Mouse (Mus musculus) adrenal gland, postnatal 25 days (tissue): ENCODE measurements at regions not wholly inside any gene's neighbourhood (a gene's known extent, or its start where the extent isn't known, plus 50 kb on each side); places are given as distances from the start of the nearest gene placed in this dataset.
A peak's percentile ranks its signal among the peaks of the same experiment; 100 is the strongest.

ENCODE experiments used
- DNase-seq: peaks from one replicate; pipeline ENCODE4 v3.0.0; 2021; ENCODE audit warnings: mixed read lengths

- no peak for DNase-seq
These were observed 87.6 kb upstream of the Mrps6 start for GRCm38 (mm10) chr16:91970461-91970860.

- no peak for DNase-seq
These were observed 84.9 kb upstream of the Mrps6 start for GRCm38 (mm10) chr16:91973183-91973582.

GRCm38 (mm10) chr16:91976194-91976805, 81.8 kb upstream of the Mrps6 start:
- DNase-seq: no peak

GRCm38 (mm10) chr16:91978423-91978822, 79.6 kb upstream of the Mrps6 start:
- DNase-seq: no peak

GRCm38 (mm10) chr16:91978846-91979245, 79.2 kb upstream of the Mrps6 start:
- no peak for DNase-seq

- DNase-seq: no peak
These were observed 77.6 kb upstream of the Mrps6 start for GRCm38 (mm10) chr16:91980482-91980881.

GRCm38 (mm10) chr16:91985211-91985610, 72.9 kb upstream of the Mrps6 start:
- no peak for DNase-seq

- DNase-seq: no peak
These were observed 68.7 kb upstream of the Mrps6 start for GRCm38 (mm10) chr16:91989332-91989731.

GRCm38 (mm10) chr16:91995459-91996190, 62.4 kb upstream of the Mrps6 start:
- DNase-seq: peak; percentile 19

GRCm38 (mm10) chr16:92007351-92007750, 50.7 kb upstream of the Mrps6 start:
- DNase-seq: no peak
